Mouse (Mus musculus) gastrocnemius, adult 18-20 months (tissue): ENCODE data around the gene Cct4. TPM values are rescaled to one million over a fixed set of nuclear protein-coding genes. Genes with fewer than 3 reads are reported as not detected.

ENCODE experiments used
- DNase-seq: peaks from one replicate; pipeline ENCODE4 v3.0.0; 2021; ENCODE audit warnings: low spot score
- long read RNA-seq, 2 experiments: library from polyadenylated mRNA; stranded (forward); transcript quantifications; one replicate each; pipeline ENCODE4 v2.0.0; 2021
- total RNA-seq, 2 experiments: library from RNA; stranded (reverse); gene quantifications; 2 replicates each; pipeline ENCODE4 v1.2.3; 2021

Gene Cct4
- 100 to 1,000 TPM; 104 to 105 TPM for total RNA-seq
- long read RNA-seq, experiment 1, transcript Cct4-204 (14 exons, 2,484 nt) = major isoform, 163 of 168 reads
- long read RNA-seq, experiment 1, partial matches to known transcripts = 4 of 168 reads
- long read RNA-seq, experiment 1, other reads (novel, unspliced or antisense) = 1 of 168 reads
- long read RNA-seq, experiment 2, transcript Cct4-204 (14 exons, 2,484 nt) = major isoform, 130 of 139 reads
- long read RNA-seq, experiment 2, partial matches to known transcripts = 6 of 139 reads
- long read RNA-seq, experiment 2, other reads (novel, unspliced or antisense) = 3 of 139 reads

- DNase-seq = peak; percentile 91
These were observed at the start of gene Cct4 for GRCm38 (mm10) chr11:22990393-22991126. Cct4 (plus strand) TSS chr11:22990519.

GRCm38 (mm10) chr11:22949101-22949500 lies 41.2 kb upstream of the Cct4 start:
- no peak for DNase-seq

GRCm38 (mm10) chr11:22950131-22950530 lies 40.2 kb upstream of the Cct4 start:
- no peak for DNase-seq

- DNase-seq = no peak
These were observed 37.7 kb upstream of the Cct4 start for GRCm38 (mm10) chr11:22952668-22953067.

- no peak for DNase-seq
These were observed 34.0 kb upstream of the Cct4 start for GRCm38 (mm10) chr11:22956346-22956745.

GRCm38 (mm10) chr11:22956830-22957229 lies 33.5 kb upstream of the Cct4 start:
- DNase-seq = peak; percentile 47

GRCm38 (mm10) chr11:22957791-22958374 lies 32.4 kb upstream of the Cct4 start:
- DNase-seq = no peak

GRCm38 (mm10) chr11:22962101-22962500 lies 28.2 kb upstream of the Cct4 start:
- no peak for DNase-seq

GRCm38 (mm10) chr11:22964401-22964800 lies 25.9 kb upstream of the Cct4 start:
- DNase-seq = no peak

GRCm38 (mm10) chr11:22965503-22965902 lies 24.8 kb upstream of the Cct4 start:
- no peak for DNase-seq

GRCm38 (mm10) chr11:22969486-22969885 lies 20.8 kb upstream of the Cct4 start:
- no peak for DNase-seq

- DNase-seq = no peak
These were observed 19.8 kb upstream of the Cct4 start for GRCm38 (mm10) chr11:22970546-22970945.

GRCm38 (mm10) chr11:22971835-22972709 lies 18.2 kb upstream of the Cct4 start, which contains the start of gene Zrsr1:
Zrsr1 (plus strand) TSS chr11:22972005.
- DNase-seq = peak; percentile 56

GRCm38 (mm10) chr11:22972746-22973526 lies 17.4 kb upstream of the Cct4 start:
- DNase-seq = peak; percentile 85

- DNase-seq = no peak
These were observed 16.7 kb upstream of the Cct4 start for GRCm38 (mm10) chr11:22973599-22973998.

GRCm38 (mm10) chr11:22978215-22978614 lies 12.1 kb upstream of the Cct4 start:
- DNase-seq = no peak

- DNase-seq = no peak
These were observed 11.6 kb upstream of the Cct4 start for GRCm38 (mm10) chr11:22978711-22979110.

- no peak for DNase-seq
These were observed 11.1 kb upstream of the Cct4 start for GRCm38 (mm10) chr11:22979221-22979620.

- no peak for DNase-seq
These were observed 9.3 kb upstream of the Cct4 start for GRCm38 (mm10) chr11:22981041-22981440.

GRCm38 (mm10) chr11:22981543-22981950 lies 8.8 kb upstream of the Cct4 start:
- DNase-seq = no peak
